Mouse (Mus musculus): Measurements from ENCODE around the gene Igfn1. TPM values are rescaled to one million over a fixed set of nuclear protein-coding genes. Genes with fewer than 3 reads are reported as not detected.

Gene Igfn1
- polyA plus RNA-seq, 1 experiment from 2014 or later: not detected

DNA sequence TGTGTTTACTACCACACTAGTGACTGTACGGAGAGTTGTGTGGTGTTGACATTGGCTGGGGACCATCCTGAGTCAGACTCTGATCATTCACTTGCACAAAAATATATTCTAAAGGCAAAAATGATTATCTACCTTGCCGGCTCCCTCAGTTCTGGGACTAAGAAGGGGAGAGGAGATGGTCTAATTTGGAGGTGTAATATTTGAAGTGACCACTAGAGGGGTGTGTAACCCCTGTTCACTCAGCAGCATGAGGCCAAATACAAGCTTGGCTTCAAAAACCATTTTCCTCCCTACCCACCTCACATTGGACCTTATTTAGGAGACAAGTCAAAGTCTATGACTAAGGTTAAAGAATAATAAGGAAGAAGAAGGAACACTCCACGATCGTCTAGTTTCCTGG, 47.7 kb downstream of the Igfn1 start:
- Histone ChIP-seq H3K9me3 (replicated peaks; ENCODE audit: control insufficient read depth, low read length) (no peaks in the 10 kb centered on the region), H3K9ac (ENCODE audit: low read length) (no peak overlapping the region), H3K4me3 (ENCODE audit: low read depth, low read length) (no peak overlapping the region), H3K27ac (ENCODE audit: low read depth, low read length) (no peak overlapping the region), H3K27me3 (replicated peaks; ENCODE audit: control insufficient read depth, insufficient read depth, low read length) (no peaks in the 10 kb centered on the region), H3K4me2 (ENCODE audit: low read length) (no peak overlapping the region), H3K4me1 (ENCODE audit: control insufficient read depth, insufficient read depth, low read length) (no peaks in the 10 kb centered on the region), H3K36me3 (ENCODE audit: control insufficient read depth, insufficient read depth, low read length) (no peaks in the 10 kb centered on the region)
- peak; percentile 76 for DNase-seq (ENCODE audit: low spot score)
- WGBS: 54% methylated on average over 4 of the region's 4 CpGs
- peak; percentile 65; the same call in 1 of the 2 replicates for ATAC-seq

- no peak overlapping the region for H3K9ac ChIP-seq (ENCODE audit: low read length)
- H3K4me2 ChIP-seq (ENCODE audit: low read length): no peak overlapping the region
- no peak for ATAC-seq
- no peak overlapping the region for H3K4me3 ChIP-seq (ENCODE audit: low read depth, low read length)
- H3K36me3 ChIP-seq (ENCODE audit: control insufficient read depth, insufficient read depth, low read length): no peaks in the 10 kb centered on the region
- no peak overlapping the region for H3K27ac ChIP-seq (ENCODE audit: low read depth, low read length)
- H3K9me3 ChIP-seq (replicated peaks; ENCODE audit: control insufficient read depth, low read length): no peaks in the 10 kb centered on the region
- no peaks in the 10 kb centered on the region for H3K4me1 ChIP-seq (ENCODE audit: control insufficient read depth, insufficient read depth, low read length)
- no peaks in the 10 kb centered on the region for H3K27me3 ChIP-seq (replicated peaks; ENCODE audit: control insufficient read depth, insufficient read depth, low read length)
- WGBS: 60% methylated on average over 2 of the region's 2 CpGs
- no peak for DNase-seq (ENCODE audit: low spot score)
These were observed 57.3 kb downstream of the Igfn1 start for GRCm38 (mm10) chr1:135948871-135949270.

DNA sequence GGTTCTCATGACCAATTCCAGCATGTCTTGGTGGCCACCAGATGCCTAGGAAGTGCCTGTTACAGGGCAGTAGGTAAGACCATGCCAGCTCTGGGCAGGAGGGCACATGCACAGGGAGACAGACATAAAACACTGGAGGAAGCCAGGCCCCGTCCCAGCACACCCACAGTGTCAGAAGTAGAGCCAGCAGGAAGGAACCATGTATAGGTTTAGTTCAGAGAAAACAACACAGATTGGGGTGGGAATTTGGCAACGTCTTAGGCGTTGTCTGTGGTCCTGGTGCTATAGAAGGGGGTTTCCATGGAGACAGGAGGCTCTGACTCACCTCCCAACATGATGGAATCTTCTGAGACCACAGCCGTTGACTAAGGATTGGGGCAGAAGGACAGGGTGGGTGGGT, 59.9 kb downstream of the Igfn1 start:
- DNase-seq (ENCODE audit: low spot score): no peak
- Histone ChIP-seq H3K9ac (ENCODE audit: low read length) (no peak overlapping the region), H3K4me2 (ENCODE audit: low read length) (no peak overlapping the region), H3K4me1 (ENCODE audit: control insufficient read depth, insufficient read depth, low read length) (no peaks in the 10 kb centered on the region), H3K36me3 (ENCODE audit: control insufficient read depth, insufficient read depth, low read length) (no peaks in the 10 kb centered on the region), H3K27me3 (replicated peaks; ENCODE audit: control insufficient read depth, insufficient read depth, low read length) (no peaks in the 10 kb centered on the region), H3K27ac (ENCODE audit: low read depth, low read length) (no peak overlapping the region), H3K9me3 (replicated peaks; ENCODE audit: control insufficient read depth, low read length) (no peaks in the 10 kb centered on the region), H3K4me3 (ENCODE audit: low read depth, low read length) (no peak overlapping the region)
- no peak for ATAC-seq
- WGBS: 65% methylated on average over 4 of the region's 4 CpGs

GRCm38 (mm10) chr1:135945711-135946110, 60.4 kb downstream of the Igfn1 start:
- Histone ChIP-seq H3K4me3 (ENCODE audit: low read depth, low read length) (no peak overlapping the region), H3K27me3 (replicated peaks; ENCODE audit: control insufficient read depth, insufficient read depth, low read length) (no peaks in the 10 kb centered on the region), H3K27ac (ENCODE audit: low read depth, low read length) (no peak overlapping the region), H3K9me3 (replicated peaks; ENCODE audit: control insufficient read depth, low read length) (no peaks in the 10 kb centered on the region), H3K36me3 (ENCODE audit: control insufficient read depth, insufficient read depth, low read length) (no peaks in the 10 kb centered on the region), H3K9ac (ENCODE audit: low read length) (no peak overlapping the region), H3K4me2 (ENCODE audit: low read length) (no peak overlapping the region), H3K4me1 (ENCODE audit: control insufficient read depth, insufficient read depth, low read length) (no peaks in the 10 kb centered on the region)
- 16% methylated on average over 7 of the region's 7 CpGs for WGBS
- peak; percentile 72 for DNase-seq (ENCODE audit: low spot score)
- ATAC-seq: peak; percentile 42; the same call in 1 of the 2 replicates

DNA sequence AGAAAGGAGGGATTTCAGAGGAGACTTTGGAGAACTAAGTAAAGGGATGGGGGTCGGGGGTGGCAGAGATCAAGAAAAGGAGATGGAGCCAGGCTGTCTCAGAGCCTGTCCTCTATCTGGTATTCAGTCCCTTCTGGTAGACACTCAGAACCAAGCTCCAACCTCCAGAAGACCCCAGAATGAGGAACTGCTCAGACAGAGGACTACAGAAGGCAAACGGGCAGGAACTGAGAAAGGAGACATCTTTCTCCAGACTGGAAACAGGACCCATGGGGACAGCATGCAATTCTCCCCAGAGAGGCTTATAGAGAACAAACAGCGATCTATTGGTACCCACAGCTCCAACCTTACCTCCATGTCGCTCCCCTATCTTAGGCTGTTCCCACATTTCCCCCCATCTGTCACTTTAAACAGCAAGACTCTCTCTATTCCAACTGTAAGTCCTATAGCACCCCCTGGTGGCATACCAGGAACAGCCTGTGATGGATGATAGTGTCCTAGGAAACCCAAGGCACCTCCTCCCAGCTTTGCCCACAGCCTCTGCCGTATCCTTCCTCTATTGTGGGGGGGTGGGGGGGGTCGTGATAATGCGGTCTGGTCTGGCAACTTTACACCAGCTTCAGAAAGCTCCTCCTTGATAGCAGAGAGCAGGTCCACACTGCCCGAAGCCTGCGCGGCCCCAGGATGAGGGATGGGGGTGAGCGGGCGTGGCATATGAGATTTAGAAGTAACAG, 61.4 kb downstream of the Igfn1 start:
- Histone ChIP-seq H3K27me3 (replicated peaks; ENCODE audit: control insufficient read depth, insufficient read depth, low read length) (no peaks in the 10 kb centered on the region), H3K4me1 (ENCODE audit: control insufficient read depth, insufficient read depth, low read length) (no peaks in the 10 kb centered on the region), H3K27ac (ENCODE audit: low read depth, low read length) (no peak overlapping the region), H3K4me2 (ENCODE audit: low read length) (no peak overlapping the region), H3K9me3 (replicated peaks; ENCODE audit: control insufficient read depth, low read length) (no peaks in the 10 kb centered on the region), H3K9ac (ENCODE audit: low read length) (no peak overlapping the region), H3K4me3 (ENCODE audit: low read depth, low read length) (no peak overlapping the region), H3K36me3 (ENCODE audit: control insufficient read depth, insufficient read depth, low read length) (no peaks in the 10 kb centered on the region)
- DNase-seq (ENCODE audit: low spot score): peak; percentile 95
- ATAC-seq: peak; percentile 90
- 48% methylated on average over 12 of the region's 12 CpGs for WGBS

DNA sequence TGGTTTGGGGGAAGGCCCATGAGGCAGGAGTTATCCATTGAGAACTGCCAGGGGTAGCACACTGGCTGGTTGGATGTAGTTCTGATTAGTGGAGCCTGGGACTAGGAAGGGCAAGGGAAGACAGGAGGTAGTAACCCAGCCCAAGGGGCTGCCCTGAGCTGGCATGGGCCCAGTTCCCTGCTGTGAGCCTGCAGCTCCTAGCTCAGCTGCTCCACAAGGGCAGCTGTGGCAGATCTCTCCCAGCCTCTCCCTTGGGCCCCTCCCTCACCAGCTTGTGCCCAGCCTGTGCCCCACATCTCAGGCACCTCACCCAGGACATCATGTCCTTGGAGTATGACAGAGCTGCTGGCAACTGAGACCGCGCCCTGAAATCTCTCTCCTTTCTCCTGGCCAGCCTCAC, 62.4 kb downstream of the Igfn1 start:
- Histone ChIP-seq H3K27ac (ENCODE audit: low read depth, low read length) (no peak overlapping the region), H3K4me1 (ENCODE audit: control insufficient read depth, insufficient read depth, low read length) (no peaks in the 10 kb centered on the region), H3K4me2 (ENCODE audit: low read length) (no peak overlapping the region), H3K9ac (ENCODE audit: low read length) (no peak overlapping the region), H3K27me3 (replicated peaks; ENCODE audit: control insufficient read depth, insufficient read depth, low read length) (no peaks in the 10 kb centered on the region), H3K9me3 (replicated peaks; ENCODE audit: control insufficient read depth, low read length) (no peaks in the 10 kb centered on the region), H3K36me3 (ENCODE audit: control insufficient read depth, insufficient read depth, low read length) (no peaks in the 10 kb centered on the region), H3K4me3 (ENCODE audit: low read depth, low read length) (no peak overlapping the region)
- no peak for ATAC-seq
- DNase-seq (ENCODE audit: low spot score): no peak
- 100% methylated on average over 2 of the region's 2 CpGs for WGBS

DNA sequence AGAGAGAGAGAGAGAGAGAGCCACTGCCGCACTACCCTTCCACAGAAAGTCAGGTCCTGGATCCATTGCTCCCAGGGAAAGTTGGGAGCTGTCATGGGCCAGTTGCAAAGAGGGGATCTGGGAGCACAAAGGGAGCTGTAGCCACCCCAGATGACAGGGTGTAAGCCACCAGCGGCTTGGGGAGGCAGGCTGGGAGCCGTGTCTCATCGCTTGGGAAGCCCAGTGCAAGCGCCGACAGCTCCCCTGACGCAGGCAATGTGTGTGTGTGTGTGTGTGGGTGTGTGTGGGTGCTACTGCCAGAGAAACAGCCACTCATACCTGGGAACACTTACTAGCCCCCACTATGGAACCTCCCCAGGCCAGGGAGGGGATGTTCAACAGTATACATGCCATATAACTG, 64.0 kb downstream of the Igfn1 start:
- H3K9ac ChIP-seq (ENCODE audit: low read length): no peak overlapping the region
- WGBS: 43% methylated on average over 7 of the region's 7 CpGs
- no peak overlapping the region for H3K4me3 ChIP-seq (ENCODE audit: low read depth, low read length)
- ATAC-seq: no peak
- H3K27me3 ChIP-seq (replicated peaks; ENCODE audit: control insufficient read depth, insufficient read depth, low read length): no peaks in the 10 kb centered on the region
- no peaks in the 10 kb centered on the region for H3K4me1 ChIP-seq (ENCODE audit: control insufficient read depth, insufficient read depth, low read length)
- H3K27ac ChIP-seq (ENCODE audit: low read depth, low read length): no peak overlapping the region
- no peak for DNase-seq (ENCODE audit: low spot score)
- H3K9me3 ChIP-seq (replicated peaks; ENCODE audit: control insufficient read depth, low read length): no peaks in the 10 kb centered on the region
- no peak overlapping the region for H3K4me2 ChIP-seq (ENCODE audit: low read length)
- no peaks in the 10 kb centered on the region for H3K36me3 ChIP-seq (ENCODE audit: control insufficient read depth, insufficient read depth, low read length)

DNA sequence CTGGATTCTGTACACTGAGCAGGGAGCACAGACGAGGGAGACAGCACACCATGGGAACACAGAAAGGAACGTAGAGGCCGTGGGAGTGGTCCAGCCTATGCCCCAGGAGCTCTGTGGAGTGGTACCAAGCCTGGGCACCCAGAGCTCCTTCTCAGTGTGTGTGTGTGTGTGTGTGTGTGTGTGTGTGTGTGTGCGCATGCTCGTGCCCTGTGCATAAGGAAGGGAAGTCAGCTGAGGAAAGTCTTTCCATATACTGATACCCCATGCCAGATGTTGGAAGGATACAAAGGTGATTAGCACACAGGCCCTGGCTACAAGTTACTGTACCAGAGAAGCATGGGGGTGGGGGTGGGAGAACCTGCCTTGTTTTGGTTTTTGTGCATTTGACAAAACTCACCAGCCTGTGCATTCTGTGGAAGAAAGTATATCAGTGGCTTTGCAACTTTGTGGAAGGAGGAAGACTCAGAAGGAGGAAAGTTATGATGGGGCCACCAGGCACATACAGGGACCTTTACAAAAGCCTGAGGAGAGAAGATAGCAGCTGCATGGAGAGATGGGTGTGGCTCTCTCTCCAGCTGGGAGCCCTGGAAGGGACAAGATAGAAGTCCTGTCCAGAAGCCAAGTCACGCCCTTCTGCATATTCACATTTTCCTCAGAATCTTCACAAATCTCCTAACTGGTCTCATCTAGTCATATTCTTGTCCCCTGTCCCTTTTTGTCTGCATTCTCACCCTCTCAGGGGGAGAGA, 64.7 kb downstream of the Igfn1 start:
- WGBS: 60% methylated on average over 6 of the region's 6 CpGs
- Histone ChIP-seq H3K4me3 (ENCODE audit: low read depth, low read length) (no peak overlapping the region), H3K36me3 (ENCODE audit: control insufficient read depth, insufficient read depth, low read length) (no peaks in the 10 kb centered on the region), H3K4me1 (ENCODE audit: control insufficient read depth, insufficient read depth, low read length) (no peaks in the 10 kb centered on the region), H3K9ac (ENCODE audit: low read length) (no peak overlapping the region), H3K27me3 (replicated peaks; ENCODE audit: control insufficient read depth, insufficient read depth, low read length) (no peaks in the 10 kb centered on the region), H3K4me2 (ENCODE audit: low read length) (no peak overlapping the region), H3K27ac (ENCODE audit: low read depth, low read length) (no peak overlapping the region), H3K9me3 (replicated peaks; ENCODE audit: control insufficient read depth, low read length) (no peaks in the 10 kb centered on the region)
- DNase-seq (ENCODE audit: low spot score) (no peak), ATAC-seq (no peak)

GRCm38 (mm10) chr1:135936091-135936490, 70.1 kb downstream of the Igfn1 start:
- Histone ChIP-seq H3K27ac (ENCODE audit: low read depth, low read length) (no peak overlapping the region), H3K9ac (ENCODE audit: low read length) (no peak overlapping the region), H3K9me3 (replicated peaks; ENCODE audit: control insufficient read depth, low read length) (no peaks in the 10 kb centered on the region), H3K4me2 (ENCODE audit: low read length) (no peak overlapping the region), H3K4me1 (ENCODE audit: control insufficient read depth, insufficient read depth, low read length) (no peaks in the 10 kb centered on the region), H3K36me3 (ENCODE audit: control insufficient read depth, insufficient read depth, low read length) (no peaks in the 10 kb centered on the region), H3K27me3 (replicated peaks; ENCODE audit: control insufficient read depth, insufficient read depth, low read length) (no peaks in the 10 kb centered on the region), H3K4me3 (ENCODE audit: low read depth, low read length) (no peak overlapping the region)
- DNase-seq (ENCODE audit: low spot score): no peak
- no peak for ATAC-seq
- WGBS: 78% methylated on average over 1 of the region's 1 CpGs
